Mouse (Mus musculus): ENCODE measurements around the gene Aagab.

DNA sequence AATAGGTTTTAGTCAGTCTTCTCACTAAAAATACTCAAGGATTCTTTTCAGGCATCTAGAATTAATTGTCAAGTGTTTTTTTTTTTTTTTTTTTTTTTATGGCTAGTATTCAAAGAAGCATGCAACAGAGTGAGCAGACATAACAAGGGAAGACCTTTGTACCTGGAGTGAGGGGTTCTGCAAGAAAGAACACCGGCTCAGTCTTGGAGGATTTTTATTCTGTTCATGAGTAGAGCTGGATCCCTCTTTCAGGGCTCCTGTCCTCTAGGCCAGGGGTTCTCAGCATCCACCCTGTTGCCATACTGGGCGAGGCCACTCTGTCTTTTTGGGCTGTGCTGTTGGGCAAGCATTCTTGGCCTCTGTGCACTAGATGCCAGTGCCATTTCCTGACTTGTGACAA lies 7.3 kb downstream of the Aagab start:
- TF ChIP-seq CTCF (conservative IDR thresholded peaks at IDR 0.05; ENCODE audit: low read length) (no peak), NANOG (IDR thresholded peaks at IDR 0.05; ENCODE audit: borderline replicate concordance, low read length) (no peak)

All from E14TG2a.4 (cell line).